Mouse (Mus musculus) ES-E14 (cell line): ENCODE results near the gene St7. TPM values are rescaled to one million over a fixed set of nuclear protein-coding genes. Genes with fewer than 3 reads are reported as not detected.

Source experiments
- DNase-seq: peaks from one replicate; pipeline ENCODE4 v3.0.0-alpha.2; 2013; ENCODE audit warnings: low read depth, low spot score
- H3K27ac ChIP-seq: 2 replicates; pipeline ENCODE4 v1.5.1; 2012; ENCODE audit warnings: low read depth, mild to moderate bottlenecking, low read length, moderate library complexity, mixed read lengths; ENCODE audit not compliant: poor library complexity, insufficient read depth, severe bottlenecking
- H3K36me3 ChIP-seq: 2 replicates; pipeline ENCODE4 v1.6.1; 2012; ENCODE audit warnings: mild to moderate bottlenecking, low read length, moderate library complexity, mixed read lengths; ENCODE audit not compliant: control insufficient read depth, poor library complexity, insufficient read depth, severe bottlenecking
- H3K4me1 ChIP-seq, 2 experiments: fragments of 150-350 bp in 1 of 2; sonication (generic) in 1 of 2; 2 replicates each; pipeline ENCODE4 v1.6.1; 2012; ENCODE audit warnings: low read length in 2 of 2, mild to moderate bottlenecking in 1 of 2, mixed read lengths in 1 of 2; ENCODE audit not compliant: control insufficient read depth in 2 of 2, insufficient read depth in 2 of 2, poor library complexity in 1 of 2
- H3K4me3 ChIP-seq, 2 experiments: fragments of 150-350 bp in 1 of 2; sonication (generic) in 1 of 2; 2 replicates each; pipeline ENCODE4 v1.5.1; 2012; ENCODE audit warnings: low read length in 2 of 2, low read depth in 1 of 2, mild to moderate bottlenecking in 1 of 2, mixed read lengths in 1 of 2; ENCODE audit not compliant: insufficient read depth in 1 of 2, poor library complexity in 1 of 2, severe bottlenecking in 1 of 2
- H3K9ac ChIP-seq: 2 replicates; pipeline ENCODE4 v1.6.1; 2012; ENCODE audit warnings: low read depth, mild to moderate bottlenecking, low read length, mixed read lengths; ENCODE audit not compliant: poor library complexity, insufficient read depth, severe bottlenecking
- H3K9me3 ChIP-seq: fragments of 150-350 bp; sonication (generic); 2 replicates; pipeline ENCODE4 v1.6.1; 2012; ENCODE audit warnings: low read depth, mild to moderate bottlenecking, low read length; ENCODE audit not compliant: control insufficient read depth, insufficient read depth
- CHD2 ChIP-seq: IDR thresholded peaks from 2 replicates; pipeline ENCODE4 v1.6.1; 2014; ENCODE audit warnings: mild to moderate bottlenecking, low read depth, low read length, inconsistent platforms
- HCFC1 ChIP-seq: IDR thresholded peaks from 2 replicates; pipeline ENCODE4 v1.6.1; 2012; ENCODE audit warnings: low read length, inconsistent platforms, borderline replicate concordance; ENCODE audit not compliant: insufficient read depth
- MAFK ChIP-seq: IDR thresholded peaks from 2 replicates; pipeline ENCODE4 v1.6.1; 2014; ENCODE audit warnings: mild to moderate bottlenecking, low read depth, low read length, inconsistent platforms; ENCODE audit not compliant: insufficient read depth
- ZC3H11A ChIP-seq: IDR thresholded peaks from 2 replicates; pipeline ENCODE4 v1.6.1; 2012; ENCODE audit warnings: low read depth, mild to moderate bottlenecking, inconsistent platforms, low read length, borderline replicate concordance
- ZNF384 ChIP-seq: IDR thresholded peaks from 2 replicates; pipeline ENCODE4 v1.6.1; 2012; ENCODE audit warnings: low read depth, low read length, inconsistent platforms
- in situ Hi-C, 2 experiments: fragments of 600-800 bp; cut with MboI; formaldehyde crosslinking; loops; one replicate each; pipeline ENCODE4 v1.15.1; 2025; ENCODE audit warnings: low sequenced_read_pairs in 2 of 2, inconsistent platforms in 1 of 2; ENCODE audit not compliant: unreplicated experiment in 2 of 2
- total RNA-seq: library from RNA; depleted of rRNA; stranded (reverse); fragments of 300-350 nt; gene quantifications from 2 replicates; pipeline ENCODE4 v1.2.3, GENCODE M21; 2012

St7 gene
- total RNA-seq, 1 experiment: 4.2 TPM

GRCm38 (mm10) chr6:17665348-17665747 is 27.4 kb upstream of the St7 start:
- TF ChIP-seq ZC3H11A (no peak), CHD2 (no peak), ZNF384 (no peak), MAFK (no peak), HCFC1 (no peak)
- in situ Hi-C loops: no loop called here
- DNase-seq: no peak
- no peak overlapping the region for H3K4me3 ChIP-seq
- H3K27ac ChIP-seq: no peak overlapping the region
- no peaks in the 10 kb centered on the region for H3K4me1 ChIP-seq
- H3K36me3 ChIP-seq: peaks cover 12% of the 10 kb centered on the region
- no peak overlapping the region for H3K9ac ChIP-seq
- no peaks in the 10 kb centered on the region for H3K9me3 ChIP-seq

GRCm38 (mm10) chr6:17666024-17666423 is 26.7 kb upstream of the St7 start:
- in situ Hi-C loops: no loop called here
- Histone ChIP-seq H3K4me1 (no peaks in the 10 kb centered on the region), H3K36me3 (peaks cover 12% of the 10 kb centered on the region), H3K9me3 (no peaks in the 10 kb centered on the region), H3K4me3 (no peak overlapping the region), H3K9ac (no peak overlapping the region), H3K27ac (no peak overlapping the region)
- DNase-seq: no peak
- TF ChIP-seq ZC3H11A (no peak), CHD2 (no peak), HCFC1 (no peak), MAFK (no peak)

GRCm38 (mm10) chr6:17667813-17668212 is 24.9 kb upstream of the St7 start:
- in situ Hi-C loops: no loop called here
- H3K9me3 ChIP-seq: no peaks in the 10 kb centered on the region
- no peak for DNase-seq
- H3K4me1 ChIP-seq: no peaks in the 10 kb centered on the region
- no peak for TF ChIP-seq CHD2
- no peak for TF ChIP-seq ZNF384
- no peak for TF ChIP-seq ZC3H11A
- TF ChIP-seq MAFK: no peak
- no peak for TF ChIP-seq HCFC1
- no peak overlapping the region for H3K4me3 ChIP-seq
- no peak overlapping the region for H3K9ac ChIP-seq
- H3K36me3 ChIP-seq: peaks cover 9% of the 10 kb centered on the region
- H3K27ac ChIP-seq: no peak overlapping the region

- H3K27ac ChIP-seq: no peak overlapping the region
- H3K4me1 ChIP-seq: no peaks in the 10 kb centered on the region
- TF ChIP-seq CHD2 (no peak), MAFK (no peak), HCFC1 (no peak), ZC3H11A (no peak), ZNF384 (no peak)
- no peak overlapping the region for H3K4me3 ChIP-seq
- no peaks in the 10 kb centered on the region for H3K9me3 ChIP-seq
- H3K36me3 ChIP-seq: peaks cover 6% of the 10 kb centered on the region
- DNase-seq: no peak
- H3K9ac ChIP-seq: no peak overlapping the region
- in situ Hi-C loops: no loop called here
Measured at GRCm38 (mm10) chr6:17668334-17668733, 24.4 kb upstream of the St7 start.

GRCm38 (mm10) chr6:17669826-17670225 is 22.9 kb upstream of the St7 start:
- in situ Hi-C loops: loop anchor here in 1 of 2 experiments (10.0 kb wide), 1 partner anchor 165 kb away; no protein-coding TSS in a partner anchor
- DNase-seq: no peak
- peaks cover 4% of the 10 kb centered on the region for H3K36me3 ChIP-seq
- H3K27ac ChIP-seq: no peak overlapping the region
- H3K4me3 ChIP-seq: no peak overlapping the region
- TF ChIP-seq HCFC1 (no peak), ZC3H11A (no peak), ZNF384 (no peak), CHD2 (no peak), MAFK (no peak)
- H3K9ac ChIP-seq: no peak overlapping the region
- no peaks in the 10 kb centered on the region for H3K9me3 ChIP-seq
- H3K4me1 ChIP-seq: no peaks in the 10 kb centered on the region
